Mouse (Mus musculus) megakaryocyte, embryonic 14.5 days (primary cell): ENCODE measurements around the gene Rassf7.

Experiments used
- FLI1 ChIP-seq: IDR thresholded peaks from 2 replicates; pipeline ENCODE4 v1.6.1; 2012; ENCODE audit warnings: low read length, inconsistent platforms, mixed read lengths
- GATA1 ChIP-seq: IDR thresholded peaks from 3 replicates; pipeline ENCODE4 v1.6.1; 2012; ENCODE audit warnings: mixed read lengths, low read length, inconsistent platforms, borderline replicate concordance

DNA sequence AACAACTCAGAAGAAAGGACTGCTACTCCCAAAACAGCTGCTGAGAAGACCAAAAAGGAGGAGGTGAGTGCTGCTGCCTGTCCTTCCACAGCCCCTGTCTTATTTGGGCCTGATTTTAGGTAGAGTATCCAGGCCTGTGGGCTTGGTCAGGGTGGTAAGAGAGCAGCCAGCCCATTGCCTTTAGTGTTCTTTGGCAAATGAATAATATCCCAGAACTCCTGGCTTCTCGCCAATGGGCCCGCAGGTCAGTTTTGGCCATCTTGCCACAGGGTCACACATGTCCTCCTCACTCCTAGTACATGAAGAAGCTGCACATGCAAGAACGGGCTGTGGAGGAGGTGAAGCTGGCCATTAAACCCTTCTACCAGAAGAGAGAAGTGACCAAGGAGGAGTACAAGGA is 45.8 kb downstream of the Rassf7 start:
- TF ChIP-seq GATA1 (no peak), FLI1 (no peak)
